Mouse (Mus musculus): ENCODE data around the gene Ptges. TPM values are rescaled to one million over a fixed set of nuclear protein-coding genes. Genes with fewer than 3 reads are reported as not detected.

The Ptges gene
- polyA plus RNA-seq, 1 experiment = not detected

DNA sequence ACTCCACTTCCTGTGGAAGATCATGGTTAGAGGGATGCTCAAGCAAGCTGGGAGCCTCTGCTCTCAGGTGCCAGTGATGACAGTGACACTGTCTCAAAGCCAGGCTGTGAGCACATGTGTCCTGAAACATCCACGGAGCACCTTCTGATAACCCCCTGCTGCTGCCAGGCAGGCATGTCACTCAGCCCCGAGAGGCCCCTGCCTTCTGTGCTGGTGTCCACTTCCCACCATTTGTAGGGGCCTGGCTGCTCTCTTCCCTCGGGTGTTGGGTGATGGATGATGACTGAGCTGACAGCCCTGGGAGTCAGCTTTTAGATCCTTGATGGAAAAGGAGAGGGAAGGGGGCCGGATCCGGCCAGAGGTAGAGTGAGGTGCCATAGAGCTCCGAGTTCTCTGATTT, 82.9 kb downstream of the Ptges start:
- no peak for TF ChIP-seq GATA1 (IDR thresholded peaks at IDR 0.05; ENCODE audit: low read length)

DNA sequence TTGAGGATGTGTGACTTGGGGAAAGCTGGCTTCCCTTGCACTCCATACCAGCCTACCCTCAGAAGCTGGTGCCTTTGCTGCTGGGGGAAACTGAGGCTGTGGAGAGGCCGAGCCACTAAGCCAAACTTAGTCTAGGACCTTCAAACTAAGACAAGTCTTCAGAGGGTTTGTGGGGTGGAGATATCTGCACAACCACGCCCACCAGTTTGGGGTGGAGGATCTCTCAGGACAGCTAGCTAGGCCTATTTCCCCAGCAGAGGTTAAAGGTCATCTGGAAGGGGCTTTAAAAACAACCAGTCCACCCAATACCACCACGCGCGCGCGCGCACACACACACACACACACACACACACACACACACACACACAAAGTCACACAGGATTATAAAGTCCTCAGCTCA, 83.4 kb downstream of the Ptges start:
- no peak for TF ChIP-seq GATA1 (IDR thresholded peaks at IDR 0.05; ENCODE audit: low read length)

DNA sequence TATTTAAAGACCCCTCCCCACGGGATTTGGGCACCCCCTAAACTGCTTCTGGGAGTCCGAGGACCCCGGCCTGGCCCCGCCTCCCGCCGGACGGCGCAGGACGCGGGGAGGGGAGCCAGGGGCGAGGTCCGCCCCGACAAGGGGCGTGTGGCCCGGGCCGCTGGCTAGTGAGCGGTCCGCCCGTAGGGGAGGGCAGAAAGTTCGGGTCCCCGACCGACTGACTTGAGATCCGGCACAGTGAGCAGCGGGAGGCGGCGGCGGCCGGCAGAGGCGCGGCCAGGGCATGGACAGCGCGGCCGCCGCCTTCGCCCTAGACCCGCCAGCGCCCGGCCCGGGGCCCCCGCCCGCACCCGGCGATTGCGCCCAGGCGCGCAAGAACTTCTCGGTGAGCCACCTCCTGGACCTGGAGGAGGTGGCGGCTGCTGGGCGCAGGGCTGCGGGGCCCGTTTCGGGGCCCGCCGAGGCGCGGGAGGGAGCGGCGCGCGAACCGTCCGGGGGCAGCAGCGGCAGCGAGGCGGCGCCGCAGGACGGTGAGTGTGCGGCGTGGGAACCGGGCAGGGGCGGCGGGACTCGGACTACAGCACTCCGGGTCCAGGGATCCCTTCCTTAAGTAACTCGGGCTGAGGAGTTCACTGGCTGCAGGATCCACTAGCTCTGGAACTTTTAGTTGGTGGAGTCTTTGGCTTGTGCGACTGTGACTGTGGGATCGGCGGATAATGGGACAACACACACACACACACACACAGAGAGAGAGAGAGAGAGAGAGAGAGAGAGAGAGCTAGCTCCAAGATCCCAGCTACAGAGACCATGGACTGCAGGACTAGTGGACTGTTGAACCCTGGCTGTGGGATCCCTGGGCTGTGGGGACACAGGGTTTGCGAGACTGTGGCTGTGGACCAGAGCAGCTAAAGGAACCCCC, 84.3 kb downstream of the Ptges start:
- no peak for TF ChIP-seq GATA1 (IDR thresholded peaks at IDR 0.05; ENCODE audit: low read length)

DNA sequence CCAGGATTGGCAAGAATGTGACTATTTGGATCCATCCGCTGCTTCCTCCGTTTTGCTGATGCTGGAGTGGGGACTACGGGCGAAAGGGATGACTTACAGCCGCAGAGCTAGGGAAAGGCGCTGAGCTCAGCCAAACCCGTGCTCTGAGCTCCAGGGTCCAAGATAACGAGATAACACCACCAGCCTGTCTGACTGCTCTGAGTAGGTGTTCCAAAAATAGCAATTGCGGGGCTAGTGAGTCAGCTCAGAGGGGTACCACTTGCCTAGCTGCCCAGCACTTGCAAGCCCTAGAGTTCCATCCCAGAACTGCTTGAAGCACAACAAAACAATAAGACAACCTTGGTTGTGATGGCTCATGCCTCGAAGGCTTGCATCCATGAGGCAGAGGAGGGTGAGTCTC, 87.0 kb downstream of the Ptges start:
- no peak for TF ChIP-seq GATA1 (IDR thresholded peaks at IDR 0.05; ENCODE audit: low read length)

Other genes starting within 250 kb of the Ptges start
- not detected in 2 replicates for gene 1700001O22Rik, start 126.2 kb downstream of the Ptges start, polyA plus RNA-seq (2012)
- gene Ntmt1, start 122.0 kb downstream of the Ptges start, polyA plus RNA-seq (2012) = 68.9 and 78.9 TPM in 2 replicates
- 44.5 and 49.3 TPM in 2 replicates for gene Asb6, start 99.5 kb downstream of the Ptges start, polyA plus RNA-seq (2012)
- not detected in 2 replicates for gene Prrx2, start 94.9 kb downstream of the Ptges start, polyA plus RNA-seq (2012)
- gene Tor1b, start 23.1 kb upstream of the Ptges start, polyA plus RNA-seq (2012) = 19.3 and 19.9 TPM in 2 replicates
- gene Tor1a, start 38.1 kb upstream of the Ptges start, polyA plus RNA-seq (2012) = 95.5 and 111 TPM in 2 replicates
- gene BC005624, start 52.3 kb upstream of the Ptges start, polyA plus RNA-seq (2012) = 10.4 and 24.1 TPM in 2 replicates
- 6.3 and 9.2 TPM in 2 replicates for gene Usp20, start 52.4 kb upstream of the Ptges start, polyA plus RNA-seq (2012)
- gene Fnbp1, start 212.1 kb upstream of the Ptges start, polyA plus RNA-seq (2012) = 56.4 and 90.3 TPM in 2 replicates
- 7.7 and 8.7 TPM in 2 replicates for gene Gpr107, start 222.5 kb upstream of the Ptges start, polyA plus RNA-seq (2012)